Mouse (Mus musculus): ENCODE results near the gene Zfp710. TPM values are rescaled to one million over a fixed set of nuclear protein-coding genes. Genes with fewer than 3 reads are reported as not detected.

The Zfp710 gene
- polyA plus RNA-seq, 1 experiment from 2014 or later: 10.3 TPM

- no peaks in the 10 kb centered on the region for H3K27me3 ChIP-seq (ENCODE audit: control insufficient read depth, insufficient read depth, low read length)
- DNase-seq (ENCODE audit: low spot score) (no peak), ATAC-seq (ENCODE audit: low FRiP score, low TSS enrichment) (no peak)
- H3K27ac ChIP-seq (replicated peaks): no peak overlapping the region
- H3K9me3 ChIP-seq (ENCODE audit: control insufficient read depth, low read length): no peaks in the 10 kb centered on the region
- TF ChIP-seq EP300 (optimal IDR thresholded peaks at IDR 0.05) (no peak), CTCF (IDR thresholded peaks at IDR 0.05; ENCODE audit: low read depth) (no peak)
- no peaks in the 10 kb centered on the region for H3K36me3 ChIP-seq (ENCODE audit: control insufficient read depth, insufficient read depth, low read length)
- WGBS: 87% methylated on average over 1 of the region's 1 CpGs
- no peaks in the 10 kb centered on the region for H3K4me1 ChIP-seq (replicated peaks; ENCODE audit: control insufficient read depth, insufficient read depth)
- H3K4me3 ChIP-seq (ENCODE audit: low read depth, low read length): no peak overlapping the region
- H3K4me2 ChIP-seq (replicated peaks; ENCODE audit: low read depth): no peak overlapping the region
- H3K9ac ChIP-seq (ENCODE audit: low read length): no peak overlapping the region
Measured at GRCm38 (mm10) chr7:79997761-79998160, 26.9 kb upstream of the Zfp710 start.

- ATAC-seq (ENCODE audit: low FRiP score, low TSS enrichment): no peak
- DNase-seq (ENCODE audit: low spot score): no peak
- no peaks in the 10 kb centered on the region for H3K27me3 ChIP-seq (ENCODE audit: control insufficient read depth, insufficient read depth, low read length)
- H3K4me1 ChIP-seq (replicated peaks; ENCODE audit: control insufficient read depth, insufficient read depth): no peaks in the 10 kb centered on the region
- WGBS: 87% methylated on average over 11 of the region's 11 CpGs
- H3K27ac ChIP-seq (replicated peaks): no peak overlapping the region
- no peak overlapping the region for H3K4me3 ChIP-seq (ENCODE audit: low read depth, low read length)
- no peak overlapping the region for H3K4me2 ChIP-seq (replicated peaks; ENCODE audit: low read depth)
- no peaks in the 10 kb centered on the region for H3K36me3 ChIP-seq (ENCODE audit: control insufficient read depth, insufficient read depth, low read length)
- H3K9ac ChIP-seq (ENCODE audit: low read length): no peak overlapping the region
- no peaks in the 10 kb centered on the region for H3K9me3 ChIP-seq (ENCODE audit: control insufficient read depth, low read length)
- TF ChIP-seq CTCF (IDR thresholded peaks at IDR 0.05; ENCODE audit: low read depth) (no peak), EP300 (optimal IDR thresholded peaks at IDR 0.05) (no peak)
Measured at GRCm38 (mm10) chr7:80002353-80003055, 22.1 kb upstream of the Zfp710 start.

DNA sequence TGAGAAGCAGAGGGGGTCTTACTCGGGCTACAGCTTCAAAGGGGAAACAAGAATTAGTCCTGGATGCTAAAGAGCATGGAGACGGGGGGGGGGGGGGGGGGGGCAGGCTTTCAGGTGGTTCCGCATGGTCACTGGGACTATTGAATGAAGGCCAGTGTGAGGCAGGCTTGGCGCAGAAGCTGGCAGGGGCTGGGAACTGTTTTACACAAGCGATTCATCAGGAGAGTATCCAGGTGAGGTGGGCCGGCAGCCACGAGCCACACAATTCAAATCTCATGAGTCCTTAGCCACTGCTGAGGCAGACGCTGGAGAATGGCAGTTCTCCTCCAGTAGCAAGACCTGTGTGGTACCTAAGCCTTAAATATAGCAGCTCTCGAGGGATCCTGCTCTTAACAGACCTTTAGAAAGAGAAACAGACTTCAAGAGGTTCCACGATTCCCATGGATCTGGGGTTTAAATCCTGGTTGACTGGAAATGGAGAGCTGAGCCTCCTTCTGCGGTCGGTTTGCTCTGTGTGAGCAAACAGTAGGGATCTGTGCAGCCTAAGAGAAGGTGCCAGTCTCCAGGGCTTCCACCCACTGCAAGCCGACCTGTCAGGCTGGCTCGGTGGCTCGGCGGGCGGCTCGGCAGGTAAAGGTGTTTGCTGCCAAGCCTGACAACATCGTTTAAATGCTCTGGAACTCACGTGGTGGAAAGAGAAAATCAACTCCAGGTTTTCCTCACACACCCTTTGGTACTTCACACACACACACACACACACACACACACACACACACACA is 19.6 kb upstream of the Zfp710 start:
- H3K9ac ChIP-seq (ENCODE audit: low read length): no peak overlapping the region
- peak overlapping the region; percentile 61 for H3K27ac ChIP-seq (replicated peaks)
- no peaks in the 10 kb centered on the region for H3K27me3 ChIP-seq (ENCODE audit: control insufficient read depth, insufficient read depth, low read length)
- no peaks in the 10 kb centered on the region for H3K9me3 ChIP-seq (ENCODE audit: control insufficient read depth, low read length)
- ATAC-seq (ENCODE audit: low FRiP score, low TSS enrichment) (peak; percentile 74; the same call in 1 of the 2 replicates), DNase-seq (ENCODE audit: low spot score) (peak; percentile 67)
- H3K36me3 ChIP-seq (ENCODE audit: control insufficient read depth, insufficient read depth, low read length): no peaks in the 10 kb centered on the region
- no peak overlapping the region for H3K4me3 ChIP-seq (ENCODE audit: low read depth, low read length)
- H3K4me1 ChIP-seq (replicated peaks; ENCODE audit: control insufficient read depth, insufficient read depth): no peaks in the 10 kb centered on the region
- 34% methylated on average over 20 of the region's 20 CpGs for WGBS
- TF ChIP-seq CTCF (IDR thresholded peaks at IDR 0.05; ENCODE audit: low read depth): no peak
- TF ChIP-seq EP300 (optimal IDR thresholded peaks at IDR 0.05): no peak
- H3K4me2 ChIP-seq (replicated peaks; ENCODE audit: low read depth): no peak overlapping the region

DNA sequence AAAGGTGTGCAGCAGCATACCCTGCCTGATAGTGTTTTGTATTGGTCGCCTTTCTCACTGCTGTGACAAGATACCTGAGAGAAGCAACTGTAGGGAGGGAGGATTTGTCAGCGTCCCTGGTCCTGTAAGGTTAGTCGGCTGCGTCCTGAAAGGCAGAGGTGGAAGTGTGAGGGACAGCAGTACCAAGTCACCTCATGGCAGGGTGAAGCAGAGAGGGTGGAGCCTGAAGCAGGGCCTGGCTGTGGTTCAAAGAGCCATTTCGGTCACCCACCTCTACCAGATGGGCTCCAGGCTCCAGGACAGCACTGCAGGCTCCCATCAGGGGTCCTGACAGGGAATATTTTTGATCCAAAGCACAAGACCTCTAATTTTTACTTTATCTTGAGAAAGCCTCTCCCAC is 13.9 kb upstream of the Zfp710 start:
- WGBS: 74% methylated on average over 5 of the region's 5 CpGs
- H3K9me3 ChIP-seq (ENCODE audit: control insufficient read depth, low read length): no peaks in the 10 kb centered on the region
- DNase-seq (ENCODE audit: low spot score): no peak
- H3K9ac ChIP-seq (ENCODE audit: low read length): no peak overlapping the region
- H3K36me3 ChIP-seq (ENCODE audit: control insufficient read depth, insufficient read depth, low read length): no peaks in the 10 kb centered on the region
- no peak for ATAC-seq (ENCODE audit: low FRiP score, low TSS enrichment)
- no peak overlapping the region for H3K27ac ChIP-seq (replicated peaks)
- no peaks in the 10 kb centered on the region for H3K4me1 ChIP-seq (replicated peaks; ENCODE audit: control insufficient read depth, insufficient read depth)
- TF ChIP-seq EP300 (optimal IDR thresholded peaks at IDR 0.05) (no peak), CTCF (IDR thresholded peaks at IDR 0.05; ENCODE audit: low read depth) (no peak)
- no peaks in the 10 kb centered on the region for H3K27me3 ChIP-seq (ENCODE audit: control insufficient read depth, insufficient read depth, low read length)
- no peak overlapping the region for H3K4me2 ChIP-seq (replicated peaks; ENCODE audit: low read depth)
- H3K4me3 ChIP-seq (ENCODE audit: low read depth, low read length): no peak overlapping the region

DNA sequence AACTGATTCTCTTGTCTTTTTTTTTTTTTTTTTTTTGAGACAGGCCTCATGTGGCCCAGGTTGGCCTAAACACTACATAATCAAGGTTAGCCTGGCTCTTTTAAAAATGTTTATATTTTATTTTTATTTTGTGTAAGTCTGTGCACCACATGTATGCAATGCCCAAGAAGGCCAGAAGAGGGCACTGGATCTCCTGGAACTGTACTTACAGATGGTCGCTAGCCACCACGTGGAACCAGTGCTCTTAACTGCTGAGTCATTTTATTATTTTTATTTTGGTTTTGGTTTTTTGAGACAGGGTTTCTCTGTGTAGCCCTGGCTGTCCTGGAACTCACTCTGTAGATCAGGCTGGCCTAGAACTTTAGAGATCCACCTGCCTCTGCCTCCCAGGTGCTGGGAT is 13.1 kb upstream of the Zfp710 start:
- TF ChIP-seq EP300 (optimal IDR thresholded peaks at IDR 0.05): no peak
- TF ChIP-seq CTCF (IDR thresholded peaks at IDR 0.05; ENCODE audit: low read depth): peak; percentile 65
- no peak overlapping the region for H3K4me3 ChIP-seq (ENCODE audit: low read depth, low read length)
- peak; percentile 56 for DNase-seq (ENCODE audit: low spot score)
- H3K27ac ChIP-seq (replicated peaks): no peak overlapping the region
- H3K36me3 ChIP-seq (ENCODE audit: control insufficient read depth, insufficient read depth, low read length): no peaks in the 10 kb centered on the region
- H3K9ac ChIP-seq (ENCODE audit: low read length): no peak overlapping the region
- no peaks in the 10 kb centered on the region for H3K4me1 ChIP-seq (replicated peaks; ENCODE audit: control insufficient read depth, insufficient read depth)
- WGBS: 67% methylated on average over 2 of the region's 2 CpGs
- H3K27me3 ChIP-seq (ENCODE audit: control insufficient read depth, insufficient read depth, low read length): no peaks in the 10 kb centered on the region
- ATAC-seq (ENCODE audit: low FRiP score, low TSS enrichment): no peak
- no peak overlapping the region for H3K4me2 ChIP-seq (replicated peaks; ENCODE audit: low read depth)
- H3K9me3 ChIP-seq (ENCODE audit: control insufficient read depth, low read length): no peaks in the 10 kb centered on the region
